Mouse (Mus musculus): ENCODE measurements around the gene Nedd9.

The Nedd9 gene

GRCm38 (mm10) chr13:41491981-41492702 is 5.0 kb upstream of the Nedd9 start:
- DNase-seq (ENCODE audit: low read depth, low spot score), result no peak

GRCm38 (mm10) chr13:41491522-41491921 is 4.4 kb upstream of the Nedd9 start:
- no peak for DNase-seq (ENCODE audit: low read depth, low spot score)

GRCm38 (mm10) chr13:41490282-41490681 is 3.1 kb upstream of the Nedd9 start:
- no peak for DNase-seq (ENCODE audit: low read depth, low spot score)

GRCm38 (mm10) chr13:41489705-41490275 is 2.6 kb upstream of the Nedd9 start:
- no peak for DNase-seq (ENCODE audit: low read depth, low spot score)

- no peak for DNase-seq (ENCODE audit: low read depth, low spot score)
Observed at GRCm38 (mm10) chr13:41487409-41487743, 214 bp upstream of the Nedd9 start.

GRCm38 (mm10) chr13:41483966-41484365 is 3.2 kb downstream of the Nedd9 start:
- DNase-seq (ENCODE audit: low read depth, low spot score), result no peak

- DNase-seq (ENCODE audit: low read depth, low spot score), result peak; percentile 39
Observed at GRCm38 (mm10) chr13:41482408-41483011, 4.7 kb downstream of the Nedd9 start.

GRCm38 (mm10) chr13:41479737-41480435 is 7.3 kb downstream of the Nedd9 start:
- DNase-seq (ENCODE audit: low read depth, low spot score), result no peak

GRCm38 (mm10) chr13:41476216-41476615 is 10.9 kb downstream of the Nedd9 start:
- DNase-seq (ENCODE audit: low read depth, low spot score), result no peak

- no peak for DNase-seq (ENCODE audit: low read depth, low spot score)
Observed at GRCm38 (mm10) chr13:41474365-41474764, 12.8 kb downstream of the Nedd9 start.

GRCm38 (mm10) chr13:41473504-41473903 is 13.7 kb downstream of the Nedd9 start:
- no peak for DNase-seq (ENCODE audit: low read depth, low spot score)

- no peak for DNase-seq (ENCODE audit: low read depth, low spot score)
Observed at GRCm38 (mm10) chr13:41472878-41473424, 14.2 kb downstream of the Nedd9 start.

- DNase-seq (ENCODE audit: low read depth, low spot score), result no peak
Observed at GRCm38 (mm10) chr13:41468277-41468676, 18.9 kb downstream of the Nedd9 start.

- DNase-seq (ENCODE audit: low read depth, low spot score), result no peak
Observed at GRCm38 (mm10) chr13:41467036-41467435, 20.1 kb downstream of the Nedd9 start.

- no peak for DNase-seq (ENCODE audit: low read depth, low spot score)
Observed at GRCm38 (mm10) chr13:41466616-41467015, 20.5 kb downstream of the Nedd9 start.

GRCm38 (mm10) chr13:41466191-41466590 is 21.0 kb downstream of the Nedd9 start:
- no peak for DNase-seq (ENCODE audit: low read depth, low spot score)

- DNase-seq (ENCODE audit: low read depth, low spot score), result no peak
Observed at GRCm38 (mm10) chr13:41461418-41461817, 25.7 kb downstream of the Nedd9 start.

GRCm38 (mm10) chr13:41459683-41460286 is 27.4 kb downstream of the Nedd9 start:
- no peak for DNase-seq (ENCODE audit: low read depth, low spot score)

- no peak for DNase-seq (ENCODE audit: low read depth, low spot score)
Observed at GRCm38 (mm10) chr13:41458709-41459108, 28.5 kb downstream of the Nedd9 start.

- no peak for DNase-seq (ENCODE audit: low read depth, low spot score)
Observed at GRCm38 (mm10) chr13:41457798-41458390, 29.3 kb downstream of the Nedd9 start.

GRCm38 (mm10) chr13:41457030-41457797 is 29.9 kb downstream of the Nedd9 start:
- no peak for DNase-seq (ENCODE audit: low read depth, low spot score)

Data from forelimb bud, embryonic 11.5 days (tissue).